Mouse (Mus musculus) adrenal gland, postnatal 4 days (tissue): ENCODE results near the gene Smndc1. TPM values are rescaled to one million over a fixed set of nuclear protein-coding genes. Genes with fewer than 3 reads are reported as not detected.
"Not testable (repeated sequence)": the region's sequence is repeated elsewhere in the genome, so short reads cannot be mapped to it uniquely, and the experiment has no call there.

Source experiments
- DNase-seq, 2 experiments: peaks; one replicate each; pipeline ENCODE4 v3.0.0; 2021 to 2022; ENCODE audit warnings: low spot score in 2 of 2, mixed read lengths in 2 of 2
- total RNA-seq, 2 experiments: library from RNA; stranded (reverse); gene quantifications; 2 replicates each; pipeline ENCODE4 v1.2.3; 2021

Smndc1 gene
- total RNA-seq, 2 experiments from 2014 or later, result 49.1 to 52.1 TPM

GRCm38 (mm10) chr19:53413617-53414380 is 23.4 kb upstream of the Smndc1 start:
- DNase-seq, result no peak

GRCm38 (mm10) chr19:53412149-53412848 is 21.9 kb upstream of the Smndc1 start:
- DNase-seq, result no peak

- DNase-seq, result no peak
Observed at GRCm38 (mm10) chr19:53409663-53410307, 19.4 kb upstream of the Smndc1 start.

GRCm38 (mm10) chr19:53408398-53408797 is 18.0 kb upstream of the Smndc1 start:
- DNase-seq, result no peak

GRCm38 (mm10) chr19:53407350-53407749 is 17.0 kb upstream of the Smndc1 start:
- DNase-seq, result no peak

GRCm38 (mm10) chr19:53405810-53406209 is 15.4 kb upstream of the Smndc1 start:
- no peak for DNase-seq

- DNase-seq, result no peak
Observed at GRCm38 (mm10) chr19:53404837-53405356, 14.5 kb upstream of the Smndc1 start.

GRCm38 (mm10) chr19:53404219-53404836 is 13.9 kb upstream of the Smndc1 start:
- peak in 1 of 2 experiments; percentile 26 for DNase-seq

- no peak for DNase-seq
Observed at GRCm38 (mm10) chr19:53402741-53403432, 12.5 kb upstream of the Smndc1 start.

- no peak for DNase-seq
Observed at GRCm38 (mm10) chr19:53400332-53401110, 10.1 kb upstream of the Smndc1 start.

GRCm38 (mm10) chr19:53399213-53399612 is 8.8 kb upstream of the Smndc1 start:
- no peak for DNase-seq

GRCm38 (mm10) chr19:53397451-53398233 is 7.3 kb upstream of the Smndc1 start:
- no peak for DNase-seq

- not testable (repeated sequence) for DNase-seq
Observed at GRCm38 (mm10) chr19:53395805-53396204, 5.4 kb upstream of the Smndc1 start.

GRCm38 (mm10) chr19:53394956-53395355 is 4.6 kb upstream of the Smndc1 start:
- not testable (repeated sequence) for DNase-seq

- no peak for DNase-seq
Observed at GRCm38 (mm10) chr19:53394552-53394951, 4.2 kb upstream of the Smndc1 start.

- no peak for DNase-seq
Observed at GRCm38 (mm10) chr19:53393646-53394045, 3.3 kb upstream of the Smndc1 start.

GRCm38 (mm10) chr19:53392781-53393343 is 2.5 kb upstream of the Smndc1 start:
- no peak for DNase-seq

GRCm38 (mm10) chr19:53391787-53392186 is 1.4 kb upstream of the Smndc1 start:
- DNase-seq, result no peak

GRCm38 (mm10) chr19:53391386-53391785 is 1.0 kb upstream of the Smndc1 start:
- no peak for DNase-seq
